Mouse (Mus musculus): ENCODE results near the gene Pmm2. TPM values are rescaled to one million over a fixed set of nuclear protein-coding genes. Genes with fewer than 3 reads are reported as not detected.
A peak's percentile ranks its signal among the peaks of the same experiment; 100 is the strongest.

Gene Pmm2
- not detected in 2 replicates for polyA plus RNA-seq (2012; ENCODE audit: insufficient read depth, insufficient read length, low replicate concordance, missing spikeins)

- Histone ChIP-seq H3K4me1 (ENCODE audit: control insufficient read depth, insufficient read depth, low read length) (peaks cover 10% of the 10 kb centered on the region; the same call in 1 of the 2 replicates), H3K27ac (ENCODE audit: insufficient read depth, low read depth, low read length) (peak within 1 kb of the TSS; percentile 48), H3K4me3 (ENCODE audit: insufficient read depth, low read depth, low read length) (peak within 1 kb of the TSS; percentile 78)
- TF ChIP-seq CTCF (IDR thresholded peaks at IDR 0.05; ENCODE audit: insufficient read depth, low read depth, low read length), result no peak
- peak; percentile 54; the same call in 1 of the 2 replicates for TF ChIP-seq POLR2A (IDR thresholded peaks at IDR 0.05; ENCODE audit: insufficient read depth, low read depth, low read length)
- under 1% methylated on average over 59 of the region's 59 CpGs for WGBS
Measured at GRCm38 (mm10) chr16:8637217-8638051, at the start of gene Pmm2, which contains the start of gene Tmem186. Pmm2 (plus strand) TSS chr16:8637674. Tmem186 (minus strand) TSS chr16:8637712.

GRCm38 (mm10) chr16:8595411-8595810 is 42.1 kb upstream of the Pmm2 start:
- Histone ChIP-seq H3K4me1 (ENCODE audit: control insufficient read depth, insufficient read depth, low read length) (peaks cover 23% of the 10 kb centered on the region), H3K4me3 (ENCODE audit: insufficient read depth, low read depth, low read length) (no peak overlapping the region), H3K27ac (ENCODE audit: insufficient read depth, low read depth, low read length) (peak overlapping the region; percentile 71; the same call in 1 of the 2 replicates)
- TF ChIP-seq POLR2A (IDR thresholded peaks at IDR 0.05; ENCODE audit: insufficient read depth, low read depth, low read length) (no peak), CTCF (IDR thresholded peaks at IDR 0.05; ENCODE audit: insufficient read depth, low read depth, low read length) (no peak)
- WGBS, result 53% methylated on average over 4 of the region's 4 CpGs

- Histone ChIP-seq H3K27ac (ENCODE audit: insufficient read depth, low read depth, low read length) (peak overlapping the region; percentile 71), H3K4me3 (ENCODE audit: insufficient read depth, low read depth, low read length) (no peak overlapping the region), H3K4me1 (ENCODE audit: control insufficient read depth, insufficient read depth, low read length) (peaks cover 23% of the 10 kb centered on the region)
- TF ChIP-seq CTCF (IDR thresholded peaks at IDR 0.05; ENCODE audit: insufficient read depth, low read depth, low read length), result no peak
- no peak for TF ChIP-seq POLR2A (IDR thresholded peaks at IDR 0.05; ENCODE audit: insufficient read depth, low read depth, low read length)
- WGBS, result 31% methylated on average over 4 of the region's 4 CpGs
Measured at GRCm38 (mm10) chr16:8596336-8596735, 41.1 kb upstream of the Pmm2 start.

- no peak for TF ChIP-seq CTCF (IDR thresholded peaks at IDR 0.05; ENCODE audit: insufficient read depth, low read depth, low read length)
- no peak for TF ChIP-seq POLR2A (IDR thresholded peaks at IDR 0.05; ENCODE audit: insufficient read depth, low read depth, low read length)
- H3K4me1 ChIP-seq (ENCODE audit: control insufficient read depth, insufficient read depth, low read length), result peaks cover 19% of the 10 kb centered on the region
- no peak overlapping the region for H3K4me3 ChIP-seq (ENCODE audit: insufficient read depth, low read depth, low read length)
- WGBS, result 81% methylated on average over 5 of the region's 5 CpGs
- no peak overlapping the region for H3K27ac ChIP-seq (ENCODE audit: insufficient read depth, low read depth, low read length)
Measured at GRCm38 (mm10) chr16:8597516-8597915, 40.0 kb upstream of the Pmm2 start.

- TF ChIP-seq CTCF (IDR thresholded peaks at IDR 0.05; ENCODE audit: insufficient read depth, low read depth, low read length) (no peak), POLR2A (IDR thresholded peaks at IDR 0.05; ENCODE audit: insufficient read depth, low read depth, low read length) (no peak)
- Histone ChIP-seq H3K4me1 (ENCODE audit: control insufficient read depth, insufficient read depth, low read length) (no peaks in the 10 kb centered on the region), H3K4me3 (ENCODE audit: insufficient read depth, low read depth, low read length) (no peak overlapping the region), H3K27ac (ENCODE audit: insufficient read depth, low read depth, low read length) (no peak overlapping the region)
- WGBS, result 92% methylated on average over 3 of the region's 3 CpGs
Measured at GRCm38 (mm10) chr16:8603789-8604188, 33.7 kb upstream of the Pmm2 start.

GRCm38 (mm10) chr16:8610397-8610796 is 27.1 kb upstream of the Pmm2 start:
- WGBS, result 77% methylated on average over 3 of the region's 3 CpGs
- no peak overlapping the region for H3K4me3 ChIP-seq (ENCODE audit: insufficient read depth, low read depth, low read length)
- TF ChIP-seq POLR2A (IDR thresholded peaks at IDR 0.05; ENCODE audit: insufficient read depth, low read depth, low read length), result no peak
- TF ChIP-seq CTCF (IDR thresholded peaks at IDR 0.05; ENCODE audit: insufficient read depth, low read depth, low read length), result no peak
- no peaks in the 10 kb centered on the region for H3K4me1 ChIP-seq (ENCODE audit: control insufficient read depth, insufficient read depth, low read length)
- H3K27ac ChIP-seq (ENCODE audit: insufficient read depth, low read depth, low read length), result no peak overlapping the region

GRCm38 (mm10) chr16:8612214-8613005 is 25.1 kb upstream of the Pmm2 start:
- no peak overlapping the region for H3K4me3 ChIP-seq (ENCODE audit: insufficient read depth, low read depth, low read length)
- no peaks in the 10 kb centered on the region for H3K4me1 ChIP-seq (ENCODE audit: control insufficient read depth, insufficient read depth, low read length)
- TF ChIP-seq CTCF (IDR thresholded peaks at IDR 0.05; ENCODE audit: insufficient read depth, low read depth, low read length) (no peak), POLR2A (IDR thresholded peaks at IDR 0.05; ENCODE audit: insufficient read depth, low read depth, low read length) (no peak)
- WGBS, result 92% methylated on average over 8 of the region's 8 CpGs
- no peak overlapping the region for H3K27ac ChIP-seq (ENCODE audit: insufficient read depth, low read depth, low read length)

GRCm38 (mm10) chr16:8613039-8613438 is 24.4 kb upstream of the Pmm2 start:
- TF ChIP-seq POLR2A (IDR thresholded peaks at IDR 0.05; ENCODE audit: insufficient read depth, low read depth, low read length), result no peak
- TF ChIP-seq CTCF (IDR thresholded peaks at IDR 0.05; ENCODE audit: insufficient read depth, low read depth, low read length), result no peak
- Histone ChIP-seq H3K4me3 (ENCODE audit: insufficient read depth, low read depth, low read length) (no peak overlapping the region), H3K4me1 (ENCODE audit: control insufficient read depth, insufficient read depth, low read length) (no peaks in the 10 kb centered on the region), H3K27ac (ENCODE audit: insufficient read depth, low read depth, low read length) (no peak overlapping the region)
- 60% methylated on average over 4 of the region's 4 CpGs for WGBS
